Mouse (Mus musculus): ENCODE measurements at regions not wholly inside any gene's neighbourhood (a gene's known extent, or its start where the extent isn't known, plus 50 kb on each side); places are given as distances from the start of the nearest gene placed in this dataset.
A peak's percentile ranks its signal among the peaks of the same experiment; 100 is the strongest.

- Histone ChIP-seq H3K9ac (no peak overlapping the region), H3K27ac (ENCODE audit: low read depth) (no peak overlapping the region), H3K4me1 (ENCODE audit: insufficient read depth) (no peaks in the 10 kb centered on the region), H3K27me3 (ENCODE audit: insufficient read depth, low read length) (no peaks in the 10 kb centered on the region), H3K4me2 (no peak overlapping the region), H3K36me3 (ENCODE audit: insufficient read depth) (no peaks in the 10 kb centered on the region), H3K9me3 (ENCODE audit: low read depth, low read length) (no peaks in the 10 kb centered on the region), H3K4me3 (ENCODE audit: low read depth, low read length) (no peak overlapping the region)
- TF ChIP-seq CTCF (IDR thresholded peaks at IDR 0.05; ENCODE audit: low read depth), result no peak
- WGBS, result 45% methylated on average over 1 of the region's 1 CpGs
- ATAC-seq (ENCODE audit: insufficient read depth) (no peak), DNase-seq (no peak)
Measured at GRCm38 (mm10) chr16:27507212-27507611, 118.5 kb downstream of the Ccdc50 start.

GRCm38 (mm10) chr16:27523527-27524121, 135.0 kb downstream of the Ccdc50 start:
- TF ChIP-seq CTCF (IDR thresholded peaks at IDR 0.05; ENCODE audit: low read depth), result no peak
- H3K36me3 ChIP-seq (ENCODE audit: insufficient read depth), result no peaks in the 10 kb centered on the region
- 18% methylated on average over 8 of the region's 8 CpGs for WGBS
- H3K9ac ChIP-seq, result no peak overlapping the region
- peak overlapping the region; percentile 27; the same call in 1 of the 2 replicates for H3K4me2 ChIP-seq
- H3K4me1 ChIP-seq (ENCODE audit: insufficient read depth), result no peaks in the 10 kb centered on the region
- H3K27me3 ChIP-seq (ENCODE audit: insufficient read depth, low read length), result no peaks in the 10 kb centered on the region
- DNase-seq (peak; percentile 63), ATAC-seq (ENCODE audit: insufficient read depth) (peak; percentile 70; the same call in 1 of the 2 replicates)
- H3K4me3 ChIP-seq (ENCODE audit: low read depth, low read length), result no peak overlapping the region
- no peaks in the 10 kb centered on the region for H3K9me3 ChIP-seq (ENCODE audit: low read depth, low read length)
- no peak overlapping the region for H3K27ac ChIP-seq (ENCODE audit: low read depth)

GRCm38 (mm10) chr16:27526669-27527068, 138.0 kb downstream of the Ccdc50 start:
- no peak for TF ChIP-seq CTCF (IDR thresholded peaks at IDR 0.05; ENCODE audit: low read depth)
- no peak for ATAC-seq (ENCODE audit: insufficient read depth)
- Histone ChIP-seq H3K27me3 (ENCODE audit: insufficient read depth, low read length) (no peaks in the 10 kb centered on the region), H3K4me1 (ENCODE audit: insufficient read depth) (no peaks in the 10 kb centered on the region), H3K4me3 (ENCODE audit: low read depth, low read length) (no peak overlapping the region), H3K27ac (ENCODE audit: low read depth) (no peak overlapping the region), H3K9me3 (ENCODE audit: low read depth, low read length) (no peaks in the 10 kb centered on the region), H3K9ac (no peak overlapping the region), H3K36me3 (ENCODE audit: insufficient read depth) (no peaks in the 10 kb centered on the region), H3K4me2 (no peak overlapping the region)
- WGBS, result 33% methylated on average over 1 of the region's 1 CpGs
- peak; percentile 19 for DNase-seq

- Histone ChIP-seq H3K4me2 (no peak overlapping the region), H3K9ac (no peak overlapping the region), H3K36me3 (ENCODE audit: insufficient read depth) (no peaks in the 10 kb centered on the region), H3K27me3 (ENCODE audit: insufficient read depth, low read length) (no peaks in the 10 kb centered on the region), H3K4me3 (ENCODE audit: low read depth, low read length) (no peak overlapping the region), H3K27ac (ENCODE audit: low read depth) (no peak overlapping the region), H3K4me1 (ENCODE audit: insufficient read depth) (no peaks in the 10 kb centered on the region), H3K9me3 (ENCODE audit: low read depth, low read length) (no peaks in the 10 kb centered on the region)
- WGBS, result 87% methylated on average over 4 of the region's 4 CpGs
- no peak for TF ChIP-seq CTCF (IDR thresholded peaks at IDR 0.05; ENCODE audit: low read depth)
- no peak for DNase-seq
- ATAC-seq (ENCODE audit: insufficient read depth), result no peak
Measured at GRCm38 (mm10) chr16:27530634-27531033, 142.0 kb downstream of the Ccdc50 start.

Data from lung, embryonic 14.5 days (tissue).